Mouse (Mus musculus): Measurements from ENCODE around the gene Mon2.

Mon2 gene

DNA sequence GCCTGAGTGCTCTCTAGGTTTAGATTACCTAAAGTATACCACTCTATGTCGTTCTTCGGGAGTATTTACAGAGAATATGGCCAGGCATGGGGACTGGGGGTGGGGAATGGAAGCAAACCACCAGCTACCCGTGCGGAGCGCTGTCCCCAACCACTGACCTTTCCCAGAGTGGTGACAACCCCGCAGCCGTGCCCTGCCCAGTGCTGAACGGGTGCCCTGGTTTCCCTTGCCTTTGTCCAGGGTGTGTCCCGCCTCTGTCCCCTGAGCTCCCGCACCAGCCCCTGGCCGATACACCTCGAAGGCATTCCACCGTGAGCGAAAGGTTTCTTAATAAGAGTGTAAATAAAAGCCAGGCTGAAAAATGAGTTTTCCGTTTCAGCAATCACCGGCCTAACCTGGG lies 115.6 kb downstream of the Mon2 start:
- DNase-seq: no peak

DNA sequence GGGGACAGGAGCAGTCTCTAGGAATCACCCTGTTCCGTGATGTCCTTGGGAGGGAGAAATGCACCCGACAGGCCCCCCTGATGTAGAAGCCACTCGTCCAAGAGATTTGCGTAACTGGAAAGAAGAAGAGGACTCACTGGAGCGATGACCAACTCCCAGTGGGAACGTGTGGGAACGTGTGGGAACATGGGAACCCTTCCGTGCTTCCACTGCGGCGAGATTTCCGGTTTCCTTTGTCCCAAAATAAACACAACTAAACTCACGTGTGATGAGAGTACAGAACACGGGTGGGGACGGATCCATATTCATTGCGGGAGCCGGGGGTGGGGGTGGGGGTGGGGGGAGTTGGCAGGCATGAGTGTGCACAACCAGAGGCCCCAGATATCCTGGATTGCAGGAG lies 116.1 kb downstream of the Mon2 start:
- DNase-seq: no peak

DNA sequence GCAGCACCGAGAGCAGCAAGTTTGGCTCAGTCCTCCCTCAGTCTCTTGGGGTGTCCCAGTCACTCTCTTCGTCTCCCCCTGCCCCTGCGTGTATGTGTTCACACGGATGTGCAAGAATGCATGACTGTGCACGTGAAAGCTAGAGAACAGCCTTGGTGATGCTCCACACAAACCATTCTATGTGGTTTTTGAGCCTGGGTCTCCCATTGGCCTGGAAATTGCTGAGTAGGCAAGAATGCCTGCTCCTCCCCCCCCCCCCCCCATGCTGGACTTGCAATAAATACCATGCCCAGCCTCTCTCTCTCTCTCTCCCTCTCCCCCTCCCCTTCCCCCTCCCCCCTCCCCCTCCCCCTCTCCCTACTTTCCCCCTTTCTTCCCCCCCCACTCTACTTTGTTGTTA lies 117.6 kb downstream of the Mon2 start:
- no peak for DNase-seq

DNA sequence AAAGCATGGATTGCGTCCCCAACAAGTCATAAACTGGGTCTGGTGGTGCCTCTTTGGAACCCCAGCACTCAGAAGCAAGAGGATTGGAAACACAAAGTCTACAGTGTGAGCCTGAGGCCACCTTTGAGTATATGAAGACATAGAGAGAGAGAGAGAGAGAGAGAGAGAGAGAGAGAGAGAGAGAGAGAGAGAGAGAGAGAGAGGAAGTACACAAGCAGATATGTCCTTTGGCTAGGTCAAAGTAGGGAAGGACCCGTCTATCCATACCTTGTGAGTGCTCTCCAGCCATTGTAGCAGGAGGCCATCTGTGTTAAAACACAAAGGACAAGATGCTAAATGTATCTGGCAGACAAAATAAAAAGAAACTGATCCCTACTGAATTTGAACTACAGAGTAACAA lies 118.4 kb downstream of the Mon2 start:
- DNase-seq: no peak

DNA sequence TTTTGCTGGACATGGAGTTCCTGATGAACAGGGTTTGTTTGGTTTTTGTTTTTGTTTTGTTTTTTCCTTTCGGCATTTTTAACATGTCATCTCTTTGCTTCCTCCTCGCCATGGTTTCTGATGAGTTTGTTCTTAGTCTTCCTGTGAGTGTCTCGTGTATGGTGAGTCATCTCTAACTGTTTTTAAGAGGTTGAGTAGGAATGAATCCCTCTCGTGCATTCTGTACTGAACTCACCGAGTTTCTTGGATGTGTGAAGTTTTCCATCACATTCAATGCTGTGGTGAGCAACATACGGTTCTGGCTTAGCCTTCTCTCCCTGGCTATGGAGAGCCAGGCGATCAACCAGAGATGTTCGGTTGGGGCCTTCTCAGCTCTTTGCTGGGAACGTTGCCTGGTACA lies 122.7 kb downstream of the Mon2 start:
- no peak for DNase-seq

DNA sequence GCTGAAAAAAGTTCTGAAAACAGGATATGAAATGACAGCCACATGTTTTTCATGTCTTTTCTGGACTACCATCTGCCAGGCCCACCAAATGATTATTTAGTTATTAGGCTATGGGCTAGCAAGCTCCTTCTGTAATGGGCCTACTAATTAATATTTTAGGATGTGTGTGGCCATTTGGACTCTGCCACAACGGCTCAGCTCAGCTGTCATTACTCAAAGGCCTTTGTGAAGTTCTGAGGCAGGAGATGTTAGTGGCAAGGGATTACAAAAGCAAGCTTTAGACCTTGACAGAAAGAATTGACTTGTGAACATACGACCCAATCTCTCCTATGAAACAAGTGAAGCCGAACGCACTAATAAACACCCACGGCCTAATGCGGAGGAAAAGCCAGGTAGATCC lies 125.3 kb downstream of the Mon2 start:
- DNase-seq: no peak

DNA sequence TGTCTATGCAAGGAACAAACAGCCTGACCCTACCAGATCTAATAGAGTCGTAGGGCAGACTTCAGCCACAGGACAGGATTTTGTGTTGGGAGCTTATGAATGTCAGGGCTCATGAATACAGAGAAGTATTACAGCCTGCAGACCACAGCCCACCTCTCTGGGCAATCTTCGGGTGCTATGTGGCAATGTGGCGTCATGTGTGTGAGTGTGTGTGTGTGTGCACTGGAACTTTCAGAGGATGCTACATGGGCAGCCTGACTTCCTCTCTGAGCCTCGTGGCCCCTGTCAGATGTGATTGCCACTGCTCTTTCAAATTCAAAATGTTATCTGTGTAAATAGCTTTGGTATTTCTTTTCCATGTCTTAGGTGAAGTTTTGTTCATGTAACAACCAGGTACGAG lies 131.4 kb downstream of the Mon2 start:
- DNase-seq: no peak

DNA sequence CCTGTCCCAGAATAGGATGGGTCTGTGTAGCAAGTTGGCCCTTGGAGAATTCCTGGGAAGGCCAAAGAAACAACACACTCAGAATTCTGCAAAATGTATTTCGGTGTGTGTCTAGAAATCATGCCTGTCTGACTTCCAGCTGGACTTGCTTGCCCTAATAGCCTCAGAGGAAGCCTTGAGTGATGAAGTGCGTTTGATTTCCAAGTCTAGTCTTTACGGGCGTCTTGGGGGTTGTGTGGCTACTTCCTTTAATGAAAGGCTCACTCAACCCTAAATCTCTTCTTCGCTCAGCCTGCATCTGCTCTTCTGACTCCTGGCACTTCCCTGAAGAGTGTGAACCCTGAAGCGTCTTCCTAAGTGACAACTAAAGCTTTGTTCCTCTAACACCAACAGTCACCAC lies 132.5 kb downstream of the Mon2 start:
- DNase-seq: no peak

DNA sequence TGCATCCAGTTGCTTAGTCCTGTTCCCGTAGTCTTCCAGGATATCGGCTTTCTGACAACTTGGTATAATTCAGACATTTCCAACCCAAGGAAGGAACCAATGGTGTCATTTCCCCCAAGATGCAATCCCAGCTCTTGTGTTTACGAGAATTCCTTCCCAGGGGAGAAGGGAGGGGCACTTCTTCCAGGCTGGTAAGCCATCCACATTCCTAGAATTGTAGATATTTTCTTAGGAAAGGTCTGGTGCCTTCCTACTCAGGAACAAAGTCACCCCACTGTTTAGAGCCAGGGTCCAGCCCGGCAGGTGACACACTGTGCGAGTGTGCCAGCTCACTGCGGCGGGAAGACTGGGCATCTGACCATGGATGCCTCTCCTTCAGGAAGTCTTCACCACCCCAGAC lies 133.5 kb downstream of the Mon2 start:
- no peak for DNase-seq

Measured in cerebellum, postnatal 10 days (tissue).